Mouse (Mus musculus): Measurements from ENCODE around the gene Prn.

Prn gene
- long read RNA-seq, experiment 1 = 0 reads
- long read RNA-seq, experiment 2 = 0 reads

- intact Hi-C loops (cut with DNase I) = no loop called here
Observed at GRCm38 (mm10) chr2:131909683-131910572, at the start of gene Prn, which contains the start of gene Prnp. TSS of gene Prn (plus strand) at chr2:131909957. TSS of gene Prnp (plus strand) at chr2:131909928.

GRCm38 (mm10) chr2:131862617-131863275, 47.0 kb upstream of the Prn start:
- intact Hi-C loops (cut with DNase I) = no loop called here

- intact Hi-C loops (cut with DNase I) = no loop called here
Observed at GRCm38 (mm10) chr2:131863472-131863871, 46.3 kb upstream of the Prn start.

DNA sequence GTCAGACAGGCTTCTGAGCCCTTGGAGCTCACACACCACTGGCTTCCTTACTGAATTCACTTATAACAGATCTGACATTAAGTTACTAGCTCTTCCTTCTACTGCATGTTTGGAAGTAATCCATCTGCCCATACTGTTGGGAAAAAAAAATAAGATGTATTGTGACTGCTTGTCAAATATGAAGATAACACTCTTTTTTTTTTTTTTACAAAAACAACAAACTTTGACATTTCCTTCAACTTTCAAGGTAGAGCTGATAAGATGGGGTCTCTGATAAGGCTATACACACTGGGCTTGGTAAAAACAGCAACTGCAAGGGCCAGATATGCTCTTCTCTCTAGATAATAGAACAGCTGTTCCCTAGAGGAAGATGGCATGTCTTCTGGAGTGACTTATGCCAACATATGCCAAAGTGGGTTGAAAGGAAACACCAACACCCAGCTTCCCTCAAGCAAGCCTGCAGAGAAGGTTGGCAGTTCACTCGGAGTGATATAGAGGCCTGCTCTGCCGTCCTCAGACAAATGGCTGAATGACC, 45.4 kb upstream of the Prn start:
- intact Hi-C loops (cut with DNase I) = no loop called here

GRCm38 (mm10) chr2:131866676-131867075, 43.1 kb upstream of the Prn start:
- intact Hi-C loops (cut with DNase I) = no loop called here

GRCm38 (mm10) chr2:131868983-131869382, 40.8 kb upstream of the Prn start:
- intact Hi-C loops (cut with DNase I) = no loop called here

DNA sequence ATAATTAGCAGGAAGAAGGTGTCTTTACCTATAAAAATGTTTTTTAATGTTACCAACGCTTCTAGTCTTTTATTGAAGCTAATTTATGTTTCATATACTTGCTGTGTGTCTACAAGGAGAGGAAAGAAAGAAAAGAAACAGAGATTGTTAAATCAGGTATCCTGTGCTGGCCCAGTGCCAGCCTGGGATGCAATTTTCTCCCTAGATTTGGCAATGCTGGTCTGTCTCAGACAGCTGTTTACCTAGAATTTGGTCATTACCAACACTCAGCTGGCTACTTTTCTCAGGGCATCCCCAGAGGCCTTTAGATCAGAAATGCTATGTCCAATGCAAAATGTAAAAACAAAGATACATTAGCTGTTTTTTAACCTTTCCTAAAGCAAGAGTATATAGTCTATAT, 36.4 kb upstream of the Prn start:
- intact Hi-C loops (cut with DNase I) = no loop called here

- intact Hi-C loops (cut with DNase I) = no loop called here
Observed at GRCm38 (mm10) chr2:131876551-131877265, 33.0 kb upstream of the Prn start.

DNA sequence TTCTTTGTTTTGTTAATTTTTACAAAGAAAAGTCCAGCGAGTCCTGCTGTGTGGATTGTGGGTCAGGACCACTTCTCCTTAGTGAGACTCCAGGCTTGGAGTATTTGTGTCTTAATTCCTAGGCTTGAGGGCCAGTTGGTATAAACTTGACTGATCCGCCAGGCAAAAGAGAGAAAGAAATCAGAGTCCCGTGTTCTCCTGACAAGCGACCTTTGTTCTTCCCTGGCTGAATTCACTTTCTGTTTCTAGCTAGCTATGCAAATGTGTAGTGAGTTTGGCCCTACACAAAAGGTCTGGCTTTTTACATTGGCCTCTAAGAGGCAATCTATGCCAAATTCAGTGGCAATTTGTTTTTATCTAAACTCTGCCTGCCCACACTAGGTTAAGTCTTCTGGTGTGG, 28.0 kb upstream of the Prn start:
- intact Hi-C loops (cut with DNase I) = no loop called here

DNA sequence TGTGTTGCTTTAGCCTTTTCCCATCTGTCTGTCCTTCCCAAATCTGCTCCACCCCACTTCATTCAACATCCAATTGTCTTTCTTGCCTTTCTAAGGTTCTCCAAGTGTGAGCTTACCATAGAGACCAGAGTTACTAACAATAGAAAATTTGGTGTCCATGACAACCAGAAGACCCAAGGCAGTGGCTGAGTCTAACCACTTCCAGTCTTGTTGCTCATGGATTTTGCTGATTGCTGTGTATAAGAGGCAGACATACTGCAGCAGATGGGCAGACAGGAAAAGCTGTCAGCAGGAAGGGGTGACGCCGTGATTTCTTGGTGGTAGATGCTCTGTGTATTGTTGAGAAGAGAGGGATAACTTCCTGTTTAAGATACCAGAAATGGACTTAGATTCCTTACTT, 26.6 kb upstream of the Prn start:
- intact Hi-C loops (cut with DNase I) = no loop called here

DNA sequence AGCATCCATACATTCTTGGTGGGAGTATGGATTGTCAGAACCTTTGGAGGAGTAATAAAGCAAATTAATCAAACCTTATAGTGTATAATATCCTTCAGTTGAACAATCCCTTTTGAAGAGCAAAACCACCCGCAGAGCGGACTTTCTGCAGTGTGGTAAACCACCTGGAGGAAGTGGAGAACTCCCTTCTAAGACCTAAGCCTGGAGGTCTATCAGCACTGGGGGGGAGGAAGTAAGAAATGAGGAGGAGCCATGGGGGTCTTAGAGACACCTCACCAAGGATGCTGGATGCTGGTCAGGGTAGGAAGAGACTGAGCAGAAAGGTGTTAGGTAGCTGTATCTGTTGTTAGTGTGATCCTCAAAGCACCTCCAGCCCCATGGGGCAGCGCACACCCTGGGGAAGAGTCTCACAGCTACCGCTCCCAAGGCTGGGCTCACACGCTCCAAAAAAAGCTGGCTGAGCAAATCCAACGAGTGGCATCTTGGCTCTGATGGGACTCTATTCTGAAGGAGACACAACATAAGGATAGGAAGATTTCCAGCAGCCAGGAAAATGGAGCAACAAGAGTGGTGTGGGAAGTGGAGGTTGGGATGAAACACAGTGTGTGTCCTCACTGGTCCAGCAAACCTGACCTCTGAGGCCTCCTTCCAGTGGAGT, 23.1 kb upstream of the Prn start:
- intact Hi-C loops (cut with DNase I) = no loop called here

DNA sequence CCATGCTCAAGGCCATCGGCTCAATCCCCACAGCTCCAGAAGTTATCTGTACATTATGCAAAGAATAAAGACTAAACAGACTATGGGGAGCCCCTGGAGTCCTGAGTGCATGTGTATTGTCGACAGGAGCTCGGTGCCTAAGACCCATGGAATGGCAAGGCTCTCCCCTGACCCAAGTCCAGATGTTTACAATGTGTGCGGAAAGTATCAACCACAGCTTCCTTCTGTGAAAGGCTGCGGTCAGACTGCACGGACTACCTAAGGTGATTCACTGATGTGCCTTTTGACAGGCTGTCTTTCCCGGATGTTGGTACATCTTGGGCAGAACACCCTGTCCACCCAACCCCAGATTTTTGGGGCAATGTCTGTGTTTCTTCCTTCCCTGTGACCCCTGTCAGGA, 21.5 kb upstream of the Prn start:
- intact Hi-C loops (cut with DNase I) = no loop called here

DNA sequence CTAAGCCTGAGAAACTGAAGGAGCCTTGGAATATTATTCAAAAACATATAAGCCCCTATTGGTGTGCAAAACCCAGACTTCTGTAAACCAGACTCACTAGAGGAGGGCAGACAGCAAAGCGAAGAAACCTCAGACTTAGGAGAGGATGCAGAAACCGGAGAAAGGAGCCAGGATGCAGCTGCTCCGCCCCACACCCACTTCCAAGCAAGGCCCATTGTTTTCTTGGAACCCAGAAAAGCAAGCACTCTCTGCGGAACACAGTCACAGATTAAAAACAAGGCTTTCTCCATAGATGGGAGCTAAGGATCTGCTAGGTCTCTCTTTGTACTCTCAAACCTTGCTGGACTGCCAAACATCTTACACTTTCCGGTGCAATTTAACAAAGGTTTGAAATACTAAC, 17.2 kb upstream of the Prn start:
- intact Hi-C loops (cut with DNase I) = no loop called here

GRCm38 (mm10) chr2:131895106-131895505, 14.7 kb upstream of the Prn start:
- intact Hi-C loops (cut with DNase I) = no loop called here

- intact Hi-C loops (cut with DNase I) = no loop called here
Observed at GRCm38 (mm10) chr2:131896011-131896410, 13.7 kb upstream of the Prn start.

DNA sequence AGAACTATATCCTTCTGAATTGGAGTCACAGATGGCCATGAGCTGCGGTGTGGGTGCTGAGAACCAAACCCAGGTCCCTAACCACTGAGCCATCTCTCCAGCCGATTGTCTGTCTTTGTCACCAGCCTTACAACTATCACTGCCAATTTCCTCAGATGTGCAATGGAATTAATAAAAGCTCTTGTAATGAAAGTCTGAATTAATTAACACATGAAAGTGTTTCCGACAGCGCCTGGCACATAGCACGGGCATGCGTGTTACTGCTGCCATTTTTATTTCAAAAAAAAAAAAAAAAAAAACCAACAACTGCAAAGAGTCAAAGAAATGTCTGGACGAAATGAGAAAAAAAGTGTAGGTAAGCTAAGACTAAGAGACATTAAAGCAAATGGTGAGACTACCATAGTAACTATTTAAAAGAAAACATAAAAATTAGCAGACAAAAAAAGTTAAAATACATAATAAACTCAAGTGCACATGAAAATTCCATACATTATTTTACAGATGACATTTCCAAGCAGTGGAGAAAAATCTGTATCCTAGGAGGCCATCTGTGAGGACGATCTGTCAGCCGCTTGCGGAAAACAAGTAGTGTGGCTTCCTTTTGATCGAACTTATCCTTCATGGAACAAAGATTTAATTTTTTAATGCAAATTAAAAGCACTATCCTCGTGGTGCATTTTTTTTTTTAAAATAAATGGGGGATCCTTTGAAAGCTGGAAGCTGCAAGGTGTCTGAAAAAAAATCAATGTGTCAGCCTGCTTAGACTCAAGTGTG, 12.2 kb upstream of the Prn start:
- intact Hi-C loops (cut with DNase I) = no loop called here

GRCm38 (mm10) chr2:131902423-131902822, 7.3 kb upstream of the Prn start:
- intact Hi-C loops (cut with DNase I) = no loop called here

- intact Hi-C loops (cut with DNase I) = no loop called here
Observed at GRCm38 (mm10) chr2:131902867-131903266, 6.9 kb upstream of the Prn start.

- intact Hi-C loops (cut with DNase I) = no loop called here
Observed at GRCm38 (mm10) chr2:131905025-131905424, 4.7 kb upstream of the Prn start.

DNA sequence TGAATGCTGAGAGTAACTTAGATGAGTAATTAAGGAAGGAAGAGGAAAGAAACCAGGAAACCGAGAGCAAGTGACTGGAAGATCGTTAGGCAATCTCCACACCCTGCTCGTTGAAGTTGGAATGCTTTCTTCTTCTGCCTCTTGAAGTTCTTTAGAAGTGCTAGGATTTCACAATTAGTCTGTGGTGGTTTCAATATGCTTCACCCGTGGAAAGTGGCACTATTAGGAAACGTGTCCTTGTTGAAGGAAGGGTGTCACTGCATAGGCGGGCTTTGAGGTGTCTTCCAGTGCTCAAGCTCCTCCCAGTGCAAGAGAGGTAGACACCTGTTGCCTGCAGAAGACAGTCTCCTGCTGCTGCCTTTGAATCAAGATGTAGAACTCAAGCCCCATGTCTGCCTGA, 4.0 kb upstream of the Prn start:
- intact Hi-C loops (cut with DNase I) = no loop called here

All from adrenal gland (tissue).